Mouse (Mus musculus): ENCODE measurements around the gene Rac3.
"Not testable (repeated sequence)": the region's sequence is repeated elsewhere in the genome, so short reads cannot be mapped to it uniquely, and the experiment has no call there.

- not testable (repeated sequence) for TF ChIP-seq POLR2A (IDR thresholded peaks at IDR 0.05; ENCODE audit: borderline replicate concordance, low read depth, low read length); CTCF (IDR thresholded peaks at IDR 0.05; ENCODE audit: low read depth, low read length)
Observed at GRCm38 (mm10) chr11:120762672-120763041, 41.4 kb downstream of the Rac3 start, which contains the start of gene Hmga1b.
